Mouse (Mus musculus) mouse embryonic stem cell (cell line): ENCODE results near the gene Tssk1.

Experiments
- in situ Hi-C, 2 experiments: fragments of 300-500 bp; cut with MboI; formaldehyde crosslinking; loops; 1 replicate in 1 of 2; 3 replicates in 1 of 2; pipeline ENCODE4 v1.14.3; 2019 to 2020; ENCODE audit warnings: low sequenced_read_pairs in 2 of 2, low pct_unique_long_range_greater_than_20kb in 1 of 2, mixed read lengths in 1 of 2; ENCODE audit not compliant: unreplicated experiment in 1 of 2

The Tssk1 gene

DNA sequence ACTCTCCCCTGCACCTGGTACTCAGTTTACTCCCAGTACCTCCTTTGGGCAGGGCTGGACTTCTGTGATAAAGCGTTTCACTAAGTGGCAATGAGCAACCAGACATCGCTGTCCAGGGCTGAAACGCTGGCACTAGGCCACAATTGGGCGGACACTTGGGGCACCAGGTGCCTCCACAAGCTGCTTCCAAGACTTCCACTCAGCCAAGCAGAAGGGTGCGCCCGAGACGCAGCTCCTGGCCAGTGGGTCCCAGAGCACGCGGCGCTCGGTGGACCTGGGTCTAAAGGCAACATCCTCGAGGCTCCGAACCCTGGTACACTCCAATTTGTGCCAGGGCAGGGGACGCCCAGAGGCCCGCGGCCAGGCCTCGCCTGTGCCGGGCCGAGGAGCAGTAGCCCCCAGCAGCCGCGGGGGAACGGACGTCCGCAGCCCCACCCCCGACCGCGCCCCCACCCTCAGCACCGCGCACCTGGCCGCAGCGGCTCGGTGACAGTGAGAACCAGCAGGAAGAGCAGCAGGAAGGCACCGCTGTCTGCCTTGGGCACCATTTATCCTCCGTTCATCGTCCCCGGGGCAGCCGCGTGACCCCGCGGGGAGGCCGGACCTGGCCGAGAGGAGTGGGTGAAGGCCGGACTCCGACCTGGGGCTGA is 3.0 kb upstream of the Tssk1 start:
- in situ Hi-C loops, result no loop called here

GRCm38 (mm10) chr16:17891567-17891959 is 2.5 kb upstream of the Tssk1 start, which contains the start of gene Gm20518:
TSS of gene Gm20518 (minus strand) at chr16:17891671.
- in situ Hi-C loops, result no loop called here

DNA sequence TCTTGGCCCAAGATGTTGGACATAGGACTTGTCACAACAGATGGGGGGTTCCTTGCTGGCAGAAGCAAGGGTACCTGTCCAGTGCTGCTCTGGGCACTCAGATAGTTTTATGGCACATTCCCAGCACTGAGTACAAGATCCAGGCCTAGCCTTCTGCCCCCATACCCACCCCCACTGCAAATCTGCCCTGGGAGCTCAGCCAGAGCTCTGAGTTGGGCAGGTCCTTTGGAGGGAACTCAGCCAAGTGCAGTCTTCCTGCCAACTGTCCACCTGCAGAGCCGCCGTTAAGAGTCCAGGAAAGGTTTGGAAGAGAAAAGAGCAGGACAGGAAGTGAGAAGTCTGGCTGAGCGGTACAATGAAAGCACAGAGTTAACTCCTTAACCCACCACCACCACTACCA is 1.4 kb upstream of the Tssk1 start:
- in situ Hi-C loops, result no loop called here

GRCm38 (mm10) chr16:17896091-17896490 is 2.1 kb downstream of the Tssk1 start:
- in situ Hi-C loops, result no loop called here

GRCm38 (mm10) chr16:17898462-17898861 is 4.4 kb downstream of the Tssk1 start, which contains the start of the genes Dgcr2 and Tssk2:
TSS of gene Dgcr2 (minus strand) at chr16:17898562.
TSS of gene Tssk2 (plus strand) at chr16:17898637.
- in situ Hi-C loops, result no loop called here

- in situ Hi-C loops, result loop anchor here (10.0 kb wide), 2 partner anchors 124 to 304 kb away; partner anchors contain the start of gene Ccdc188 (in 1 of the 2)
Observed at GRCm38 (mm10) chr16:17911052-17911595, 17.1 kb downstream of the Tssk1 start, which contains the start of gene Ess2. TSS of gene Ess2 (minus strand) at chr16:17911348.

DNA sequence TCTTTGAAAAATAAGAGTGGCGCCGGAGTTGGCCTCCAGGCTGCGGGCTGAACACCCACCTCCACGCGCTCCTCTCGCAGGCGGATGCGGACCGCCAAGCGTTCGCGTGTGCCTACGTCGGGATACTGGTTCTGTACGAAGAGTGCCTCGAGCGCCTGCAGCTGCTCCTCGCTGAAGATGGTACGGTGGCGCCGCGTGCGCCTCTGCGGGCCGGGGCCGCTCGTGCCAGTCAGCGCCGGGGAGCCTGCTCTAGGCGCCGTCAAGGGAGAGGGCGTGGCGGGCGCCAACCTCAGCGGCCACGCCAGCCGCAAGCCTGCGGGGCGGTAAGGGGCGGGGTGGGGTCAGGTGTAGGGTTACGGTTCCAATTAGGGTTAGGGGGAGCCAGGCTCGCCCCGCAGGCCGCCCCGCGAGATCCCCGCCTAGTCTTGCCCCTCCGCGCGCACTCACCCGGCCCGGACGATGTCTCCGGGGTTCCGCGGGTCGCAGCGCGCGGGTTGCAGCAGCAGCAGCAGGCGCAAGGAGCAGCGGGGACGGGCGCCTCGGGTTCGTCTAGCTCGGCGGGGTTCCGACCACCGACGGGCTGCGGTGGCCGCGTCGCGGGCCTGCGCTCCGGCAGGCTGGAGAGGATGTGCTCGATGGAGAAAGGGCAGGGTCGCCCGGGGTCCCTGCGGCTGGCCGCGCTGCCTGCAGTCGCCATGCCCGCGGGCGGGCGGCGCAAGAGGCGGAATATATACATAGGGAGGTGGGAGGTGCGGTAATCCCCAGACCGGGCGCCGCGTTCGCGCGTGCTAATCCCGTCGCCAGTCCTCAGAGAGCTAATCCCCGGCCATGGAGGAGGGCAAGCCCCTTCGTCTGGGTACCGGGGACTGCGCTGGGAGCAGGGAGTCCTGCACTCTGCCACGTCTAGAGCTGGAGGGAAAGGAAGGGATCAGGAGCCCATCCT is 20.6 kb downstream of the Tssk1 start, which contains the start of gene Gsc2:
Gene Gsc2 (minus strand): TSS at position 753 of the 943 bp plus-strand sequence.
- in situ Hi-C loops, result loop anchor here (10.0 kb wide), 2 partner anchors 120 to 300 kb away; partner anchors contain the start of gene Ccdc188 (in 1 of the 2)

DNA sequence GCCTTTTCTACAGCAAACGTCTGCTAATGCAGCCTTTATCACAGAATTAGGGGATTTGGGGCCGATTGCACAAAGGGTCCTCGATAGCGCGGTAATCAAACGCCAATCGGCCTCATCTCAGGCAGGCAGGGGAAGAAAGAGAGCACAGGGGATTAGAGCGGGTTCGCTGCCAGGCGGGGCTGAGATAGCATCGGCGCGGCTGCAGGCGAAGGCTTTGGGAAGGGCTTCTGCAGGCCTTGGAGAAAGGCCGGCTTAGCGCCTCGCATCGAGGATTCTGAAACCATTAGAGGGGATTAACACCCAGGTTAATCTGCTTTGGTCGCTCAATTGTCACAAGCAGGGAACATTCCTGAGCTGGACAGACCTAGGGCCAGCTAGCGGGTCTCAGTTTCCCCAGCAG is 26.6 kb downstream of the Tssk1 start:
- in situ Hi-C loops, result no loop called here

DNA sequence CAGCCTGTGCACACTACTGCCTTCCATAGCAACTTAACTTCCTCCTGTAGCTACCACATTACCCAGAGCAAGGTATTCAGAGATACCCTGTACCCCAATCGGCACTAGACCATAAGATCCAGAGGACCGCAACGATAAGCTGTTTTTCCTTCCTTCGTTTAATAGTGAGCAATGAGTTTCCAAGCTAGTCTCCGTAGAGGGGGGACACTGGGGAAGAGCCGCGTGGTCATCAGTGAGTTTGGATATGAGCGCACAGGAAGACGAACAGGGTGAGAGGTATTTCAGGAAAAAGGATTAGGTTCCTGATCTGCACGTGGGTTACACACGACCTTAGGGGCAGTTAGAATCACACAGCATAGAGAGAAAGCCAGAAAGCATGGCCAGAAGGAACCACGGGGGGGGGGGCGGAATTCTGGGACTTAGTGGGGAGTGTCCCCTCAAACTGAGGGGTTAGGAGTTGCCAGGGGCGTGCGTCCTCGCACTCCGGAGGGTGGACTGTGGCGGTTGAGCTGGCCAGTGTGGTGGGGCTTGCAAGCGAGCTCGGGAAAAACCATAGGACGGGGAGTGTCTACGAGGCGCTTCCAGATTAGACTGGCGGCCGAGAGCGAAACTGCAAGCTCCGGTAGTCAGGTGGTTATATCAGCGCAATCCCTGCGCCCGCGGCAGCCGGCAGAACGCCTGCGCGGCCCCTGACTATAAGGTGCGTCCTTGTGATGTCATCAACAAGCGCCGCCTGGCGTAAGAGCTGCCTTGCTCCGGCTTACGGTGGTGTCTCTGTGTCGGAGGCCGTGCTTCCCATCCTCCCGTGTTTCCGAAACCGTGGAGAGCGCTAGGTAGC is 27.5 kb downstream of the Tssk1 start:
- in situ Hi-C loops, result no loop called here

GRCm38 (mm10) chr16:17922163-17922538 is 28.1 kb downstream of the Tssk1 start:
- in situ Hi-C loops, result no loop called here

- in situ Hi-C loops, result no loop called here
Observed at GRCm38 (mm10) chr16:17927351-17928082, 33.5 kb downstream of the Tssk1 start.

GRCm38 (mm10) chr16:17928087-17928580 is 34.1 kb downstream of the Tssk1 start, which contains the start of gene Slc25a1:
TSS of gene Slc25a1 (minus strand) at chr16:17928219.
- in situ Hi-C loops, result no loop called here

DNA sequence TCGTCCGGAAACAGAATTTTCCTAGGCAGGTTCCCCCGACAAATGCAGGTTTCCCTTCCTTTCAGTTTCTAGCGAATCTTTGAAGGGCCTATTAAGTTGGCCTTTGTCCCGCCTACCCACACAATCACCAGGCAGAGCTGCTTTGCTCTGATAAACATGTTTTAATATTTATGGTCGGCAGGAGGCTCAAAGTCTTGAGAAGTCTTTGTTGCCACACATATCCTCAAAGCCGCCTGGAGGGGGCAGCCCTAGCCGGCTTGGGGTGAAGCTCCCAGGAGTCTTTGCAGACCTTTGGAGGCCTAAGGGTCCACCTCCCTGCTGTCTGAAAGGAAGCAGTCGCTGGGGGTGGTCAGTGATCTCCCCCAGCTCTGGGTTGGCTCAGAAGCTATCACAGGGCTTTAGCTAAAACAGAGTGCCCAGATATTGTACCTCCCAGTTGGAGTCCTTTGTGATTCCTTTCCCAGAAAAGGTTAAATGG is 34.6 kb downstream of the Tssk1 start:
- in situ Hi-C loops, result no loop called here

- in situ Hi-C loops, result no loop called here
Observed at GRCm38 (mm10) chr16:17929211-17929610, 35.2 kb downstream of the Tssk1 start.

DNA sequence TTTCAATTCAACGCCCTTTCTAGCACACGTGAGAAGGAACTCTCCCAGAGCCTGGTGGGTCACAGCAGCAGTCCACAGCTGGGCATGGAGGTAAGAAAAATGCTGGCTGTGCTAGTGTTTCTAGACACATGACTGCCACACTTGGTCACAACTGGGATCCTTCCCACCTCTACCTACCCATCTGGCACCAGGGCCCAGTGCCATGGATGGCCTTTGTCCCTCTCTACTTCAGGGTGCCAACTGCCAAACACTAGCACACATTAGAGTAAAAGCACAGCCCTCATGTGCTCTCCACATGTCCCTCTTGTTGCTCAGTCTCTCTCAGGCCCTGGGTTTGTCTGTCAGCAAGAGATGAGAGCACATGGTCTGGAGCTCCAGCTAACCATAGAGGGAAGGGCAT is 35.6 kb downstream of the Tssk1 start:
- in situ Hi-C loops, result no loop called here

DNA sequence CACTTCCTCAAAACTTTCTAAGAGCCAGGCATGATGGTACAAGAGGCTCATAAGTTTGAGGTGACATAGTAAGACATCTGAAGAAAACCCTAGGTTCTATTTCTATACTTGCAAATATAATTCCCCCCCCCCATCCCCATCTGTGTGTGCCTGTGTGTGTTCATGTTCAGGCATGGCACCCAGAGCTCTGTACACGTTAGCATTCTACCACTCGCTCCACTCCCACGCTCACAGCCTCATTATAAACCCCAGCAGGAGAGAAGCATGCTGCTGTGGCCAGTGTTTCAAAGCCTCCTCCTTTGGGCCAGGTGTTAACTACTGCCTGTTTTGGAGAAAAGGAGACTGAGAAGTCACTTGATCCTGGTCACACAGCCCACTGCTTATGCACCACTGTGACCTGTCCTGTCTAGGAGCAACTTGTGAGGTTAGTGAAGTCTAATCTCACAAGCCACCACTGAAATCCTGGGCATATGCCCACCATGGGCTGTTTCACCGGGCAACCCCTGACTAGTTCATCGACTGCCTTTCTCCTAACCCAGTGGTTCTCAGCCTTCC is 38.0 kb downstream of the Tssk1 start:
- in situ Hi-C loops, result no loop called here
